Mouse (Mus musculus): ENCODE data around the gene Wdr60. TPM values are rescaled to one million over a fixed set of nuclear protein-coding genes. Genes with fewer than 3 reads are reported as not detected.

Gene Wdr60
- polyA plus RNA-seq, 1 experiment from 2014 or later: 16.5 TPM

GRCm38 (mm10) chr12:116159695-116160094, 103.1 kb downstream of the Wdr60 start:
- H3K27ac ChIP-seq (replicated peaks; ENCODE audit: low read depth, low read length): no peak overlapping the region
- DNase-seq (ENCODE audit: low spot score): no peak
- no peaks in the 10 kb centered on the region for H3K9me3 ChIP-seq (ENCODE audit: control insufficient read depth, low read length)
- WGBS: 92% methylated on average over 2 of the region's 2 CpGs
- H3K4me1 ChIP-seq (ENCODE audit: control insufficient read depth, insufficient read depth, low read length): no peaks in the 10 kb centered on the region
- no peaks in the 10 kb centered on the region for H3K36me3 ChIP-seq (ENCODE audit: control insufficient read depth, insufficient read depth, low read length)
- no peak for ATAC-seq (ENCODE audit: insufficient number of reproducible peaks, low FRiP score, low TSS enrichment, low read depth)
- H3K4me2 ChIP-seq (ENCODE audit: low read depth, severe bottlenecking): no peak overlapping the region
- H3K4me3 ChIP-seq (ENCODE audit: low read depth, low read length): no peak overlapping the region
- H3K9ac ChIP-seq (ENCODE audit: low read length): no peak overlapping the region
- no peaks in the 10 kb centered on the region for H3K27me3 ChIP-seq (ENCODE audit: control insufficient read depth, insufficient read depth, low read length)

GRCm38 (mm10) chr12:116159223-116159622, 103.6 kb downstream of the Wdr60 start:
- Histone ChIP-seq H3K4me2 (ENCODE audit: low read depth, severe bottlenecking) (no peak overlapping the region), H3K27ac (replicated peaks; ENCODE audit: low read depth, low read length) (no peak overlapping the region), H3K9me3 (ENCODE audit: control insufficient read depth, low read length) (no peaks in the 10 kb centered on the region), H3K4me1 (ENCODE audit: control insufficient read depth, insufficient read depth, low read length) (no peaks in the 10 kb centered on the region), H3K9ac (ENCODE audit: low read length) (no peak overlapping the region), H3K36me3 (ENCODE audit: control insufficient read depth, insufficient read depth, low read length) (no peaks in the 10 kb centered on the region), H3K4me3 (ENCODE audit: low read depth, low read length) (no peak overlapping the region), H3K27me3 (ENCODE audit: control insufficient read depth, insufficient read depth, low read length) (no peaks in the 10 kb centered on the region)
- ATAC-seq (ENCODE audit: insufficient number of reproducible peaks, low FRiP score, low TSS enrichment, low read depth): no peak
- DNase-seq (ENCODE audit: low spot score): no peak
- 88% methylated on average over 5 of the region's 5 CpGs for WGBS

GRCm38 (mm10) chr12:116156792-116157532, 105.9 kb downstream of the Wdr60 start:
- no peak overlapping the region for H3K9ac ChIP-seq (ENCODE audit: low read length)
- no peak overlapping the region for H3K27ac ChIP-seq (replicated peaks; ENCODE audit: low read depth, low read length)
- no peaks in the 10 kb centered on the region for H3K36me3 ChIP-seq (ENCODE audit: control insufficient read depth, insufficient read depth, low read length)
- H3K9me3 ChIP-seq (ENCODE audit: control insufficient read depth, low read length): no peaks in the 10 kb centered on the region
- ATAC-seq (ENCODE audit: insufficient number of reproducible peaks, low FRiP score, low TSS enrichment, low read depth) (no peak), DNase-seq (ENCODE audit: low spot score) (no peak)
- no peak overlapping the region for H3K4me2 ChIP-seq (ENCODE audit: low read depth, severe bottlenecking)
- 84% methylated on average over 7 of the region's 7 CpGs for WGBS
- no peaks in the 10 kb centered on the region for H3K4me1 ChIP-seq (ENCODE audit: control insufficient read depth, insufficient read depth, low read length)
- H3K27me3 ChIP-seq (ENCODE audit: control insufficient read depth, insufficient read depth, low read length): no peaks in the 10 kb centered on the region
- H3K4me3 ChIP-seq (ENCODE audit: low read depth, low read length): no peak overlapping the region

Small RNAs within 50 kb of the gene (microRNA-seq; reads per million reads assigned to microRNA genes)
- not detected for gene Gm23190

Other genes starting within 250 kb of the Wdr60 start
- 61.2 and 62.3 TPM in 2 replicates for gene Zfp386, start 215.3 kb downstream of the Wdr60 start, polyA plus RNA-seq (2014; fragmentation: Nextera tagmentation; extraction: Ambion mirVana)
- 2.1 and 2.6 TPM in 2 replicates for gene Vipr2, start 185.3 kb downstream of the Wdr60 start, polyA plus RNA-seq (2014; fragmentation: Nextera tagmentation; extraction: Ambion mirVana)
- not detected in 2 replicates for gene Gm11027, start 12.4 kb upstream of the Wdr60 start, polyA plus RNA-seq (2014; fragmentation: Nextera tagmentation; extraction: Ambion mirVana)
- 18.7 and 21.1 TPM in 2 replicates for gene Esyt2, start 18.2 kb upstream of the Wdr60 start, polyA plus RNA-seq (2014; fragmentation: Nextera tagmentation; extraction: Ambion mirVana)
- 45.0 and 45.6 TPM in 2 replicates for gene Ncapg2, start 142.4 kb upstream of the Wdr60 start, polyA plus RNA-seq (2014; fragmentation: Nextera tagmentation; extraction: Ambion mirVana)
- gene Ptprn2, start 222.7 kb upstream of the Wdr60 start, polyA plus RNA-seq (2014; fragmentation: Nextera tagmentation; extraction: Ambion mirVana): 0.11 TPM in 1 of 2 replicates, not detected in the other

Measured in limb, embryonic 11.5 days (tissue).